Mouse (Mus musculus): ENCODE results near the gene Dnajb7.

The Dnajb7 gene

GRCm38 (mm10) chr15:81366241-81366640 is 41.9 kb downstream of the Dnajb7 start:
- no peak for DNase-seq (ENCODE audit: extremely low read depth, low read depth)

- no peak for DNase-seq (ENCODE audit: extremely low read depth, low read depth)
Measured at GRCm38 (mm10) chr15:81365246-81365645, 42.9 kb downstream of the Dnajb7 start.

GRCm38 (mm10) chr15:81364271-81364670 is 43.8 kb downstream of the Dnajb7 start:
- DNase-seq (ENCODE audit: extremely low read depth, low read depth) = no peak

- no peak for DNase-seq (ENCODE audit: extremely low read depth, low read depth)
Measured at GRCm38 (mm10) chr15:81362501-81362900, 45.6 kb downstream of the Dnajb7 start.

- DNase-seq (ENCODE audit: extremely low read depth, low read depth) = peak; percentile 9
Measured at GRCm38 (mm10) chr15:81361417-81362015, 46.6 kb downstream of the Dnajb7 start.

GRCm38 (mm10) chr15:81361022-81361404 is 47.1 kb downstream of the Dnajb7 start:
- peak; percentile 73 for DNase-seq (ENCODE audit: extremely low read depth, low read depth)

GRCm38 (mm10) chr15:81360345-81361021 is 47.6 kb downstream of the Dnajb7 start, which contains the start of gene Slc25a17:
Gene Slc25a17 (minus strand): TSS chr15:81360812.
- DNase-seq (ENCODE audit: extremely low read depth, low read depth) = peak; percentile 89

GRCm38 (mm10) chr15:81359421-81359820 is 48.7 kb downstream of the Dnajb7 start:
- DNase-seq (ENCODE audit: extremely low read depth, low read depth) = no peak

GRCm38 (mm10) chr15:81358943-81359342 is 49.2 kb downstream of the Dnajb7 start:
- DNase-seq (ENCODE audit: extremely low read depth, low read depth) = no peak

GRCm38 (mm10) chr15:81356946-81357345 is 51.2 kb downstream of the Dnajb7 start:
- DNase-seq (ENCODE audit: extremely low read depth, low read depth) = no peak
